Mouse (Mus musculus) CH12.LX (cell line): Measurements from ENCODE around the gene Plvap. TPM values are rescaled to one million over a fixed set of nuclear protein-coding genes. Genes with fewer than 3 reads are reported as not detected.
A peak's percentile ranks its signal among the peaks of the same experiment; 100 is the strongest.

Experiments
- DNase-seq: peaks from one replicate; pipeline ENCODE4 v3.0.0-alpha.2; 2013; ENCODE audit errors: extremely low read depth
- H3K27ac ChIP-seq: 2 replicates; pipeline ENCODE4 v1.5.1; 2012; ENCODE audit warnings: low read depth, mild to moderate bottlenecking, control low read depth, moderate library complexity; ENCODE audit not compliant: insufficient read depth
- H3K27me3 ChIP-seq: replicated peaks from 2 replicates; pipeline ENCODE3; 2012; ENCODE audit warnings: inconsistent platforms
- H3K36me3 ChIP-seq, 2 experiments: replicated peaks in 1 of 2; 2 replicates each; pipeline versions ENCODE3 to v1.6.1; 2012; ENCODE audit warnings: inconsistent platforms in 1 of 2, low read length in 1 of 2, mild to moderate bottlenecking in 1 of 2, mixed read lengths in 1 of 2, moderate library complexity in 1 of 2; ENCODE audit not compliant: control insufficient read depth in 1 of 2, insufficient read depth in 1 of 2
- H3K4me1 ChIP-seq, 2 experiments: 2 replicates each; pipeline ENCODE4 v1.6.1; 2012; ENCODE audit warnings: inconsistent platforms in 1 of 2, moderate library complexity in 1 of 2; ENCODE audit not compliant: insufficient read depth in 2 of 2, control insufficient read depth in 1 of 2
- H3K4me2 ChIP-seq: 2 replicates; pipeline ENCODE4 v1.6.1; 2012; ENCODE audit warnings: low read depth, mild to moderate bottlenecking, control low read depth; ENCODE audit not compliant: poor library complexity, insufficient read depth, severe bottlenecking
- H3K4me3 ChIP-seq, 3 experiments: fragments of 150-350 bp in 1 of 3; sonication (generic) in 1 of 3; replicated peaks in 1 of 3; 2 replicates each; pipeline versions ENCODE3 to v1.5.1; 2011 to 2012; ENCODE audit warnings: low read depth in 2 of 3, low read length in 2 of 3, mild to moderate bottlenecking in 2 of 3, moderate library complexity in 2 of 3, control low read depth in 1 of 3, improper control_type of control experiment in 1 of 3, inconsistent platforms in 1 of 3, mixed read lengths in 1 of 3; ENCODE audit not compliant: poor library complexity in 1 of 3
- H3K79me2 ChIP-seq: replicated peaks from 2 replicates; pipeline ENCODE4 v1.6.1; 2012; ENCODE audit warnings: mild to moderate bottlenecking, moderate library complexity; ENCODE audit not compliant: control insufficient read depth, poor library complexity, insufficient read depth, severe bottlenecking; ENCODE audit errors: extremely low read depth
- H3K9ac ChIP-seq: 2 replicates; pipeline ENCODE4 v1.6.1; 2012; ENCODE audit warnings: low read depth, mild to moderate bottlenecking, control low read depth, moderate library complexity; ENCODE audit not compliant: insufficient read depth
- H3K9me3 ChIP-seq: replicated peaks from 2 replicates; pipeline ENCODE3; 2012; ENCODE audit warnings: low read length, inconsistent platforms, mixed read lengths
- BHLHE40 ChIP-seq: IDR thresholded peaks from 2 replicates; pipeline ENCODE4 v1.6.1; 2011; ENCODE audit warnings: mild to moderate bottlenecking, low read depth, low read length, improper control_type of control experiment
- CTCF ChIP-seq, 2 experiments: IDR thresholded peaks in 1 of 2; conservative IDR thresholded peaks in 1 of 2; 2 replicates each; pipeline ENCODE4 v1.5.1; 2011 to 2012; ENCODE audit warnings: low read depth in 2 of 2, low read length in 2 of 2, improper control_type of control experiment in 1 of 2, inconsistent platforms in 1 of 2, mild to moderate bottlenecking in 1 of 2, moderate library complexity in 1 of 2
- E2F4 ChIP-seq: IDR thresholded peaks from 2 replicates; pipeline ENCODE4 v1.6.1; 2011; ENCODE audit warnings: low read depth, low read length, improper control_type of control experiment; ENCODE audit not compliant: insufficient replicate concordance
- ETS1 ChIP-seq: conservative IDR thresholded peaks from 2 replicates; pipeline ENCODE4 v1.6.1; 2012; ENCODE audit warnings: low read depth, mild to moderate bottlenecking, inconsistent platforms, low read length, improper control_type of control experiment, moderate library complexity
- IRF4 ChIP-seq: IDR thresholded peaks from 2 replicates; pipeline ENCODE4 v1.6.1; 2014; ENCODE audit warnings: low read depth, mild to moderate bottlenecking, inconsistent platforms, low read length, improper control_type of control experiment
- MAZ ChIP-seq: IDR thresholded peaks from 2 replicates; pipeline ENCODE4 v1.6.1; 2012; ENCODE audit warnings: low read depth, mild to moderate bottlenecking, inconsistent platforms, low read length, improper control_type of control experiment, moderate library complexity
- MEF2A ChIP-seq: IDR thresholded peaks from 2 replicates; pipeline ENCODE4 v1.6.1; 2014; ENCODE audit warnings: low read depth, mild to moderate bottlenecking, inconsistent platforms, low read length, improper control_type of control experiment, borderline replicate concordance
- NELFE ChIP-seq: IDR thresholded peaks from 2 replicates; pipeline ENCODE4 v1.6.1; 2011; ENCODE audit warnings: low read depth, low read length, improper control_type of control experiment
- PAX5 ChIP-seq: IDR thresholded peaks from 2 replicates; pipeline ENCODE4 v1.6.1; 2012; ENCODE audit warnings: low read length, inconsistent platforms, mixed read lengths
- POLR2A ChIP-seq: IDR thresholded peaks from 2 replicates; pipeline ENCODE4 v1.6.1; 2011; ENCODE audit warnings: low read depth, mild to moderate bottlenecking, improper control_type of control experiment, low read length
- RAD21 ChIP-seq: IDR thresholded peaks from 2 replicates; pipeline ENCODE4 v1.6.1; 2011; ENCODE audit warnings: low read depth, mild to moderate bottlenecking, low read length, improper control_type of control experiment, moderate library complexity
- SMC3 ChIP-seq: IDR thresholded peaks from 2 replicates; pipeline ENCODE4 v1.6.1; 2011; ENCODE audit warnings: low read depth, low read length, improper control_type of control experiment
- TCF12 ChIP-seq: IDR thresholded peaks from 2 replicates; pipeline ENCODE4 v1.6.1; 2014; ENCODE audit warnings: low read depth, mild to moderate bottlenecking, inconsistent platforms, low read length, improper control_type of control experiment
- UBTF ChIP-seq: IDR thresholded peaks from 2 replicates; pipeline ENCODE4 v1.6.1; 2012; ENCODE audit warnings: low read depth, mild to moderate bottlenecking, inconsistent platforms, low read length, improper control_type of control experiment, moderate library complexity
- USF1 ChIP-seq: IDR thresholded peaks from 2 replicates; pipeline ENCODE4 v1.6.1; 2014; ENCODE audit warnings: low read depth, mild to moderate bottlenecking, inconsistent platforms, low read length, improper control_type of control experiment
- ZKSCAN1 ChIP-seq: IDR thresholded peaks from 2 replicates; pipeline ENCODE4 v1.6.1; 2012; ENCODE audit warnings: low read depth, inconsistent platforms, low read length, improper control_type of control experiment, borderline replicate concordance
- dilution Hi-C: fragments of 300-500 bp; cut with MboI; formaldehyde crosslinking; loops from 2 replicates; pipeline ENCODE4 v1.14.3; 2020; ENCODE audit warnings: low sequenced_read_pairs; ENCODE audit not compliant: extremely low pct_unique_long_range_greater_than_20kb, extremely low pct_ligation_motif_present
- in situ Hi-C: fragments of 300-500 bp; cut with MboI; formaldehyde crosslinking; loops from 3 replicates; pipeline ENCODE4 v1.14.3; 2019; ENCODE audit warnings: low sequenced_read_pairs, low pct_ligation_motif_present, low pct_unique_long_range_greater_than_20kb, mixed read lengths
- polyA plus RNA-seq: library from polyadenylated mRNA; unstranded; fragments of >175 nt; gene quantifications from 2 replicates; pipeline ENCODE4 v1.2.1, GENCODE M21; 2012; ENCODE audit warnings: low read depth; ENCODE audit not compliant: insufficient read length
- total RNA-seq, 2 experiments: library from RNA; depleted of rRNA; stranded (reverse); fragments of 300-350 nt in 1 of 2; fragments of >200 nt in 1 of 2; gene quantifications; 2 replicates each; pipeline ENCODE4 v1.2.3; 2012 to 2014

The Plvap gene
- total and polyA plus RNA-seq, 3 experiments: 0.04 to 0.27 TPM; not detected in 1

GRCm38 (mm10) chr8:71472601-71473386 is 38.8 kb downstream of the Plvap start:
- Histone ChIP-seq H3K4me3 (no peak overlapping the region), H3K27ac (no peak overlapping the region), H3K4me1 (peaks cover 17 to 28% of the 10 kb centered on the region in 2 experiments), H3K79me2 (peaks cover 26% of the 10 kb centered on the region), H3K9ac (no peak overlapping the region), H3K4me2 (no peak overlapping the region), H3K9me3 (no peaks in the 10 kb centered on the region), H3K36me3 (peaks cover 49 to 57% of the 10 kb centered on the region in 2 experiments), H3K27me3 (no peaks in the 10 kb centered on the region)
- no peak for TF ChIP-seq ZKSCAN1
- TF ChIP-seq NELFE: no peak
- no peak for TF ChIP-seq PAX5
- no peak for TF ChIP-seq BHLHE40
- TF ChIP-seq RAD21: no peak
- TF ChIP-seq CTCF (conservative IDR thresholded peaks at IDR 0.05 in 1 of 2, IDR thresholded peaks at IDR 0.05 in 1 of 2; ENCODE audit: low read depth in 2 of 2, low read length in 2 of 2): peak in 1 of 2 experiments; percentile 38; a peak in 2 of 4 replicates
- dilution Hi-C loops (no loop called here), in situ Hi-C loops (no loop called here)
- DNase-seq: no peak

- Histone ChIP-seq H3K27ac (no peak overlapping the region), H3K4me2 (no peak overlapping the region), H3K36me3 (peaks cover 49 to 64% of the 10 kb centered on the region in 2 experiments), H3K79me2 (peaks cover 26% of the 10 kb centered on the region), H3K9ac (no peak overlapping the region), H3K4me3 (no peak overlapping the region), H3K4me1 (peaks cover 11 to 20% of the 10 kb centered on the region in 2 experiments), H3K27me3 (no peaks in the 10 kb centered on the region), H3K9me3 (no peaks in the 10 kb centered on the region)
- in situ Hi-C loops: no loop called here
- dilution Hi-C loops: no loop called here
- no peak for TF ChIP-seq SMC3
- no peak for TF ChIP-seq MEF2A
- TF ChIP-seq TCF12: no peak
- TF ChIP-seq UBTF: no peak
- no peak for TF ChIP-seq E2F4
- no peak for TF ChIP-seq RAD21
- TF ChIP-seq MAZ: no peak
- TF ChIP-seq ZKSCAN1: no peak
- no peak for TF ChIP-seq ETS1
- TF ChIP-seq NELFE: no peak
- TF ChIP-seq POLR2A: no peak
- TF ChIP-seq USF1: no peak
- no peak for TF ChIP-seq IRF4
- no peak for DNase-seq
Observed at GRCm38 (mm10) chr8:71471861-71472260, 39.7 kb downstream of the Plvap start.
